Mouse (Mus musculus): Measurements from ENCODE around the gene Scimp.

GRCm38 (mm10) chr11:70776830-70777571, 35.4 kb downstream of the Scimp start:
- peak; percentile 95 for TF ChIP-seq CTCF (IDR thresholded peaks at IDR 0.05; ENCODE audit: borderline replicate concordance, insufficient read depth, low read depth, low read length)
- no peak for TF ChIP-seq POLR2A (IDR thresholded peaks at IDR 0.05; ENCODE audit: borderline replicate concordance, insufficient read depth, low read length)

Measured in cerebellum, adult 2 months (tissue).